Mouse (Mus musculus) hindlimb bud, embryonic 11.5 days (tissue): ENCODE data around the gene Shisa9.
"Not testable (repeated sequence)": the region's sequence is repeated elsewhere in the genome, so short reads cannot be mapped to it uniquely, and the experiment has no call there.

ENCODE experiments used
- DNase-seq: peaks from one replicate; pipeline ENCODE4 v3.0.0-alpha.2; 2012; ENCODE audit warnings: low read depth, low spot score; ENCODE audit errors: extremely low spot score

Shisa9 gene

GRCm38 (mm10) chr16:11983616-11984270, at the start of gene Shisa9:
Shisa9 (plus strand) TSS chr16:11984113.
- peak; percentile 12 for DNase-seq

GRCm38 (mm10) chr16:11940477-11940876, 43.4 kb upstream of the Shisa9 start:
- DNase-seq, result no peak

- no peak for DNase-seq
These were observed 23.2 kb upstream of the Shisa9 start for GRCm38 (mm10) chr16:11960691-11961090.

- no peak for DNase-seq
These were observed 17.9 kb upstream of the Shisa9 start for GRCm38 (mm10) chr16:11966041-11966440.

- not testable (repeated sequence) for DNase-seq
These were observed 17.1 kb upstream of the Shisa9 start for GRCm38 (mm10) chr16:11966810-11967209.

GRCm38 (mm10) chr16:11967579-11967978, 16.3 kb upstream of the Shisa9 start:
- DNase-seq, result no peak

- no peak for DNase-seq
These were observed 10.2 kb upstream of the Shisa9 start for GRCm38 (mm10) chr16:11973707-11974106.

GRCm38 (mm10) chr16:11976737-11977136, 7.2 kb upstream of the Shisa9 start:
- DNase-seq, result no peak

- DNase-seq, result no peak
These were observed 3.1 kb upstream of the Shisa9 start for GRCm38 (mm10) chr16:11980764-11981163.

- no peak for DNase-seq
These were observed 752 bp upstream of the Shisa9 start for GRCm38 (mm10) chr16:11983106-11983615.

GRCm38 (mm10) chr16:11984271-11984791, 418 bp downstream of the Shisa9 start:
- no peak for DNase-seq

- no peak for DNase-seq
These were observed 3.1 kb downstream of the Shisa9 start for GRCm38 (mm10) chr16:11987056-11987455.

GRCm38 (mm10) chr16:12005177-12005576, 21.3 kb downstream of the Shisa9 start:
- DNase-seq, result no peak

- no peak for DNase-seq
These were observed 26.2 kb downstream of the Shisa9 start for GRCm38 (mm10) chr16:12010136-12010535.

- DNase-seq, result no peak
These were observed 28.8 kb downstream of the Shisa9 start for GRCm38 (mm10) chr16:12012747-12013146.

- no peak for DNase-seq
These were observed 30.6 kb downstream of the Shisa9 start for GRCm38 (mm10) chr16:12014523-12014922.

GRCm38 (mm10) chr16:12017921-12018618, 34.2 kb downstream of the Shisa9 start:
- no peak for DNase-seq

GRCm38 (mm10) chr16:12020103-12020755, 36.3 kb downstream of the Shisa9 start:
- no peak for DNase-seq

GRCm38 (mm10) chr16:12032441-12032840, 48.5 kb downstream of the Shisa9 start:
- DNase-seq, result no peak

- no peak for DNase-seq
These were observed 51.0 kb downstream of the Shisa9 start for GRCm38 (mm10) chr16:12034868-12035267.

- no peak for DNase-seq
These were observed 51.7 kb downstream of the Shisa9 start for GRCm38 (mm10) chr16:12035626-12036025.

GRCm38 (mm10) chr16:12040935-12041334, 57.0 kb downstream of the Shisa9 start:
- no peak for DNase-seq
